In the genomic region with DNA sequence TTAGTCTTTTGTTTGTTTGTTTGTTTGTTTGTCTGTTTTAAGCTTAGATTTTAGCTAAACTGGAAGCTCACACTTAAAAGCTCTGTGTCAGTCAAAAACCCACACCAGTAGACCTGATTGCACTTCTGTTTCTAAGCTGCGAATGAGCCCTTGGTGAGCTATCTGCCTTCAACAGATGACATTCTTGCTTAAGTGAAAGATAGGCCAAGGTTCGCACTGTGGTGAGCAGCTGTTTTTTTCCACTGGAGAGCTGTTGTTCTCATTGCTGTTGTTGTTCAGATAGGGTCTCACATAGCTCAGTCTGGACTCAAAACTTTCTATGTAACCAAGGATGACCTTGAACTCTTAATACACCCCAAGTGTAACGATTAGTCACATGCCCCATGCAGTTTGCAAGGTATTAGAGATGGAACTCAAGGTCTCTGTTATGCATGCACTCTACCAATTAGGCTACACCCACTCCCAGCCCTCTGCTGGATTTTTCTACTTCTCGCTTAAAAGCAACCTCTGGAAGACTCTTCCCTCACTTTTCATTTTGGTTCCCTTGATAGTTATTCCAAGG, we compare ENCODE assay signal across 1 mouse cellular context.
A peak's percentile ranks its signal among the peaks of the same experiment; 100 is the strongest.
TF ChIP-seq lines count a peak whose summit lies in the region.

No protein-coding gene starts in this region.

TF ChIP-seq in MEL, 35 proteins besides CTCF, POLR2A, EP300 and RAD21 (continued from another document):
- peak; percentile 81 for TF ChIP-seq GATA1 (IDR thresholded peaks at IDR 0.05; ENCODE audit: low read depth, low read length)
- TF ChIP-seq ZC3H11A (IDR thresholded peaks at IDR 0.05; ENCODE audit: low read depth, low read length), result no peak
- peak; percentile 67 for TF ChIP-seq ZNF384 (IDR thresholded peaks at IDR 0.05; ENCODE audit: low read depth, low read length)
- TF ChIP-seq USF1 (IDR thresholded peaks at IDR 0.05; ENCODE audit: low read depth, low read length), result peak; percentile 60
- peak; percentile 81 for TF ChIP-seq TAL1 (IDR thresholded peaks at IDR 0.05; ENCODE audit: low read length)
- no peak for TF ChIP-seq NRF1 (IDR thresholded peaks at IDR 0.05; ENCODE audit: insufficient read depth, low read depth, low read length, poor library complexity, severe bottlenecking)
